Mouse (Mus musculus) olfactory bulb, adult 2 months (tissue): ENCODE results near the gene Matn3. TPM values are rescaled to one million over a fixed set of nuclear protein-coding genes. Genes with fewer than 3 reads are reported as not detected.

Source experiments
- H3K27ac ChIP-seq: fragments of 200-500 bp; 2 replicates; pipeline ENCODE4 v1.5.1; 2012; ENCODE audit warnings: low read depth, low read length; ENCODE audit not compliant: insufficient read depth
- H3K4me1 ChIP-seq: fragments of 200-500 bp; 2 replicates; pipeline ENCODE4 v1.6.1; 2012; ENCODE audit warnings: low read length; ENCODE audit not compliant: control insufficient read depth, insufficient read depth
- H3K4me3 ChIP-seq: fragments of 200-500 bp; 2 replicates; pipeline ENCODE4 v1.5.1; 2012; ENCODE audit warnings: mild to moderate bottlenecking, low read depth, low read length, moderate library complexity; ENCODE audit not compliant: insufficient read depth
- CTCF ChIP-seq: fragments of 200-500 bp; IDR thresholded peaks from 2 replicates; pipeline ENCODE4 v1.5.1; 2012; ENCODE audit warnings: low read depth, mild to moderate bottlenecking, low read length, moderate library complexity; ENCODE audit not compliant: insufficient read depth
- POLR2A ChIP-seq: fragments of 200-500 bp; IDR thresholded peaks from 2 replicates; pipeline ENCODE4 v1.6.1; 2012; ENCODE audit warnings: mild to moderate bottlenecking, low read depth, low read length, moderate library complexity; ENCODE audit not compliant: insufficient read depth
- WGBS: fragments of 180-500 bp; shearing (Covaris S2); methylation state at CpG from one replicate; pipeline ENCODE4 v1.1.7; 2018; 5-methylcytosine and 5-hydroxymethylcytosine counted together
- polyA plus RNA-seq: library from polyadenylated mRNA; stranded (reverse); fragments of >200 nt; gene quantifications from 2 replicates; pipeline ENCODE4 v1.2.4, GENCODE M21; 2012; ENCODE audit warnings: low replicate concordance; ENCODE audit not compliant: missing spikeins, insufficient read depth, insufficient read length

Gene Matn3
- polyA plus RNA-seq, 1 experiment = not detected

DNA sequence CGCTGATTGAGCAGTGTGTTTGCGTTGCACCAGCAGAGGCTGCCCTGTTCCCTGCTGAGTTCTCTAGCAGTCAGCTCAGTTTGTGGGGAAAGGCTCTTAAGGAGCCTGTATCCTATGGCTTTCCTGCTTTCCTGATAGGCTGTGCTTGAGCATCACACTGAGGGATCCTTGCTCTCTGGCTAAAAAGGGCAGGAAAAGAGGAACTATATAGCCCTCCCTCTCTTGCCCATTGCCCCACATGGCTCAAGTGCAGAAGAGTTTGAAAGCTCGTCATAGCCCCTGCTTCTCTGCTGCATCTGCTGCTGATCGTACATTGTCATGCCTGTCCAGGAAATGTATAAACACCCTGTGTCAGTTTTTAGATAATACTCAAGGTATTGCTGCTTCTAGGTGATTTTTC lies 59.4 kb downstream of the Matn3 start:
- WGBS = 78% methylated on average over 4 of the region's 4 CpGs
- Histone ChIP-seq H3K4me3 (no peak overlapping the region), H3K4me1 (no peaks in the 10 kb centered on the region), H3K27ac (no peak overlapping the region)
- no peak for TF ChIP-seq POLR2A

DNA sequence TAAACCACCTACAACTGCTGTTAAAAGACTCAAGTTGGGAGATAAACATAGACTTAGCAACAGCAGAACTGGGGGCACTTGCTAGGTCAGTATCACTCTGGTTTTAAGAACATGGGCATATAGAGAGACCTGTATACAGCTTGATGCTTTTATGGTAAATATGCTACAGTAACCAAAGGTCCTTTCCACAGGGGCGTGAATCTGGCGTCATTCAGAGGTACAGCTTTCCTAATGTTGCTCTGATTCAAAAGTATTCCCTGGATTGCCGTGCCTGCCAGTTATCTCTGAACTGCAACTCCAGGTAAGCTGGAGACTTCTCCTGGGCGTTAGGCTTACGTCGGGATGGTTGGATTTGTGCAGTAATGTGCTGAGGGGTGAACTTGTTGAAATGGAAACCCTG lies 60.1 kb downstream of the Matn3 start:
- WGBS = 96% methylated on average over 6 of the region's 6 CpGs
- Histone ChIP-seq H3K27ac (no peak overlapping the region), H3K4me1 (no peaks in the 10 kb centered on the region), H3K4me3 (no peak overlapping the region)
- no peak for TF ChIP-seq POLR2A
- TF ChIP-seq CTCF = no peak

DNA sequence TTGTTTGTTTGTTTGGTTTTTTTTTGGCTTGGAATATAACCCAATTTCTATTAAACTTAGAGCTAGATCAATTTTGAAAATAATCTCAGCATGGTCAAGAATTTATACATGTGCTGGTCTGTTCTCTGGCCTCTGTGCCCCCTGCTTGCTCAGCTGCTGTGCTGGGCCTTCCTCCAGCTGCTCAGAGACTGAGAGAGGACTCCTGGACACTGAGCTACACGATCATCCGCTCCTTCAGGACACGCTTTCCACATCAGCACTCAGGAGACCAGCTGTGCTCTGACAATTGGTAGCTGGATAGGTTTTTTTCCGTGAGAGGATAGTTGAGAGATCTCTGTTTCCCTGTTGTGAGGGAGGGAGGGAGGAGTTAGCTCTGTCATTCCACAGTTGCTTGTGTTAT lies 62.6 kb downstream of the Matn3 start:
- WGBS = 68% methylated on average over 4 of the region's 4 CpGs
- Histone ChIP-seq H3K27ac (no peak overlapping the region), H3K4me3 (no peak overlapping the region), H3K4me1 (no peaks in the 10 kb centered on the region)
- TF ChIP-seq POLR2A (no peak), CTCF (no peak)

DNA sequence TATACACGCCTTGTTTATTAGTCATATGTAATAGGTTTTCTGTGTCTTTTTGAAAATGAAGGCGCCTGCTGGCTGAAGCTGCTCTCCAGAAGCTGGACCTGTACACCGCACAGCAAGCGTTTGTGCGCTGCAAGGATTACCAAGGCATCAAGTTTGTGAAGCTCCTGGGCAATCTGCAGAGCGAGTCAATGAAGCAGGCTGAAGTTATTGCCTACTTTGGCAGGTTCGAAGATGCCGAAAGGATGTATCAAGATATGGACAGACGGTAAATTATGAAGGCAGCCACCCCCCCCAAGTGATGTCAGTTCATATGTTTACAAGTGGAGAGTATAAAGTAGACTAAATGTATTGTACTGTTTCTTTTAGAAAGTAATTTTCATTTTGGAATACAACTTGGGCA lies 68.6 kb downstream of the Matn3 start:
- 96% methylated on average over 9 of the region's 9 CpGs for WGBS
- no peak for TF ChIP-seq CTCF
- no peak for TF ChIP-seq POLR2A

DNA sequence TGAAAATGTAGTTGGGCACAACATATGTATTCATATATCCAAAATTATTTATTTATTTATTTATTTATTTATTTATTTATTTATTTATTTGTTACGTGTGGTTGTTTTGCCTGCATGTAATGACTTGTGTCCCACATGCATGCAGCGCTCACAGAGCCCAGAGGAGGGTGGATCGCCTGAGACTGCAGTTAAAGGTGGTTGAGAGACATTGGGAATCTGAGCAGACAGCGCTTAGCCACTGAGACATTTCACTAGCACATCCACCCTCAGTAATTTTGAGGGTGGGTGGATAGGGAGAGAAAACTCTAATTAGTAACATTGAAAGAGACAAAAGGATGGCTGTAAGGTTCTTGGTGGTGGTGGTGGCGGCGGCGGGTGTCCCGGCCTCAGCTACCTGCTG lies 72.7 kb downstream of the Matn3 start:
- TF ChIP-seq CTCF (no peak), POLR2A (no peak)
- 70% methylated on average over 8 of the region's 8 CpGs for WGBS
- Histone ChIP-seq H3K27ac (no peak overlapping the region), H3K4me3 (no peak overlapping the region), H3K4me1 (peaks cover 5% of the 10 kb centered on the region)

More for the DNA sequence above, 68.6 kb downstream of the Matn3 start:
- H3K27ac ChIP-seq = no peak overlapping the region
- H3K4me3 ChIP-seq = no peak overlapping the region
- H3K4me1 ChIP-seq = peaks cover 5% of the 10 kb centered on the region

DNA sequence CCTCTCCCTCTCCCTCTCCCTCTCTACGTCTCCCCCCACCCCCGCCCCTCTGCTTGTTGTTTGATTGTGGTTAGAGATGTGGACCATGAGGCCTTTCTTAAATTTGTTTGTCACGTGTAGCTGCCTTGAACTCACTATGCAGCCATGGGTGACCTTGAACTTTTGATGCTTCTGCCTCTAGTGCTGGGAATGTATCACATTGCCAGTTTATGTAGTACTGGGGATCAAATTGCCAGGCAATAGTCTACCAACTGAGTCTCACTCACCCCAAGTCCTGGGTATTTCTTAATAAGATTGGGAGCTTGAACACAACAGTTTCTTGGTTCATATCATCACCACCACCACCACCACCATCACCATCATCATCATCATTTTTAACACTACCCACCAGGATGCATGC lies 73.3 kb downstream of the Matn3 start:
- 68% methylated on average over 3 of the region's 3 CpGs for WGBS
- TF ChIP-seq CTCF (no peak), POLR2A (no peak)
- Histone ChIP-seq H3K4me3 (no peak overlapping the region), H3K27ac (no peak overlapping the region), H3K4me1 (peaks cover 5% of the 10 kb centered on the region)

Other genes starting within 250 kb of the Matn3 start
- gene Sdc1, start 176.6 kb upstream of the Matn3 start, polyA plus RNA-seq = not detected in 2 replicates
- not detected in 2 replicates for gene Laptm4a, start 26.3 kb upstream of the Matn3 start, polyA plus RNA-seq
- not detected in 2 replicates for gene Wdr35, start 26.0 kb downstream of the Matn3 start, polyA plus RNA-seq
- gene Ttc32, start 82.1 kb downstream of the Matn3 start, polyA plus RNA-seq = not detected in 2 replicates